Mouse (Mus musculus) limb, embryonic 10.5 days (tissue): ENCODE measurements around the gene Dync1h1. TPM values are rescaled to one million over a fixed set of nuclear protein-coding genes. Genes with fewer than 3 reads are reported as not detected.

Experiments used
- DNase-seq: peaks from one replicate; pipeline ENCODE4 v3.0.0-alpha.2; 2017; ENCODE audit warnings: low spot score
- H3K27ac ChIP-seq: fragments of 300-500 bp; sonication (generic); 2 replicates; pipeline ENCODE4 v1.5.1; 2016; ENCODE audit warnings: mild to moderate bottlenecking
- H3K27me3 ChIP-seq: fragments of 300-500 bp; sonication (generic); 2 replicates; pipeline ENCODE4 v1.6.1; 2016; ENCODE audit warnings: low read depth, mild to moderate bottlenecking; ENCODE audit not compliant: poor library complexity, severe bottlenecking
- H3K36me3 ChIP-seq: fragments of 300-500 bp; sonication (generic); 2 replicates; pipeline ENCODE4 v1.6.1; 2016; ENCODE audit warnings: mild to moderate bottlenecking, moderate library complexity
- H3K4me1 ChIP-seq: fragments of 300-500 bp; sonication (generic); 2 replicates; pipeline ENCODE4 v1.6.1; 2016
- H3K4me3 ChIP-seq: fragments of 300-500 bp; sonication (generic); 2 replicates; pipeline ENCODE4 v1.5.1; 2016; ENCODE audit warnings: mild to moderate bottlenecking, moderate library complexity
- H3K9me3 ChIP-seq: fragments of 300-500 bp; sonication (generic); replicated peaks from 2 replicates; pipeline ENCODE4 v1.6.1; 2016; ENCODE audit warnings: mild to moderate bottlenecking
- WGBS: fragments of 180-500 bp; shearing (Covaris S2); methylation state at CpG from one replicate; pipeline ENCODE4 v1.1.7; 2016; 5-methylcytosine and 5-hydroxymethylcytosine counted together
- polyA plus RNA-seq: library from polyadenylated mRNA; unstranded; fragments of >200 nt; fragmentation: Nextera tagmentation; extraction: Ambion mirVana; gene quantifications from 2 replicates; pipeline ENCODE4 v1.2.1, GENCODE M21; 2016

The Dync1h1 gene
- polyA plus RNA-seq, 1 experiment from 2014 or later = 63.3 TPM

DNA sequence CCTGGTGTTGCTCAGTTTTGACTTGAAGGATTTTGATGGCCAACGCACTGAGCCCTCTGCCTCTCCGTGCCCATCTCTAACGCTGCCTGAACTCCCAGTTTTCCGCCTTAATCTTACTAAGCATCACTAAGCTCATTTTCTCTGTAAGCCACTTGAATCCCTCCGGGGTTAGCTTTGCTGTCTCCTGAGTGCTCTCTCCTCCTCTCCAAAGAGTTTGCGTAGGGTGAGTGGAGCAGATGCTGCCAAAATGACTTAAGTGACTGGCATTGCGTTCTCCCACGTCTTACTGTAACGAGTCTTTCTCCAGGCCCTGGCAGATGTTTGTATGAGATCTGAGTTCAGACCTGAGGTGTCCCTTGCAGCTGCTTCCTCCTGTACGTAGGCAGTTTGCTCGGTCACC is 28.8 kb downstream of the Dync1h1 start:
- Histone ChIP-seq H3K36me3 (peaks cover 100% of the 10 kb centered on the region), H3K4me1 (no peaks in the 10 kb centered on the region), H3K27ac (no peak overlapping the region), H3K9me3 (no peaks in the 10 kb centered on the region), H3K4me3 (no peak overlapping the region), H3K27me3 (no peaks in the 10 kb centered on the region)
- 95% methylated on average over 11 of the region's 11 CpGs for WGBS
- DNase-seq = no peak

DNA sequence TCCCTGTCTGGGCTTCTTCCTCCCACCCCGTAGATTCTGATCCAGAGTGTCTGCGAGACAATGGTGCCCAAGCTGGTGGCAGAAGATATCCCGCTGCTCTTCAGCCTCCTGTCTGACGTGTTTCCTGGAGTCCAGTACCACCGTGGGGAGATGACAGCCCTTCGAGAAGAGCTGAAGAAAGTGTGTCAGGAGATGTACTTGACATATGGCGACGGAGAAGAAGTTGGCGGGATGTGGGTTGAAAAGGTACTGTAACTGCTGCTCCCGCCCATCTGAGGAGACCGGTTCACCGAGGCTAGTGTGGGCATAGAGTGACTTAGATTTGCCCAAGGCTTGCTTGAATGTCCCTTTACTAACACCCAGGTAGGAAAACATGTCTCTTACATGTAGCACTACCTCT is 35.0 kb downstream of the Dync1h1 start:
- no peaks in the 10 kb centered on the region for H3K4me1 ChIP-seq
- H3K9me3 ChIP-seq = no peaks in the 10 kb centered on the region
- no peak for DNase-seq
- H3K36me3 ChIP-seq = peaks cover 100% of the 10 kb centered on the region
- no peak overlapping the region for H3K4me3 ChIP-seq
- no peak overlapping the region for H3K27ac ChIP-seq
- 96% methylated on average over 12 of the region's 12 CpGs for WGBS
- H3K27me3 ChIP-seq = no peaks in the 10 kb centered on the region

DNA sequence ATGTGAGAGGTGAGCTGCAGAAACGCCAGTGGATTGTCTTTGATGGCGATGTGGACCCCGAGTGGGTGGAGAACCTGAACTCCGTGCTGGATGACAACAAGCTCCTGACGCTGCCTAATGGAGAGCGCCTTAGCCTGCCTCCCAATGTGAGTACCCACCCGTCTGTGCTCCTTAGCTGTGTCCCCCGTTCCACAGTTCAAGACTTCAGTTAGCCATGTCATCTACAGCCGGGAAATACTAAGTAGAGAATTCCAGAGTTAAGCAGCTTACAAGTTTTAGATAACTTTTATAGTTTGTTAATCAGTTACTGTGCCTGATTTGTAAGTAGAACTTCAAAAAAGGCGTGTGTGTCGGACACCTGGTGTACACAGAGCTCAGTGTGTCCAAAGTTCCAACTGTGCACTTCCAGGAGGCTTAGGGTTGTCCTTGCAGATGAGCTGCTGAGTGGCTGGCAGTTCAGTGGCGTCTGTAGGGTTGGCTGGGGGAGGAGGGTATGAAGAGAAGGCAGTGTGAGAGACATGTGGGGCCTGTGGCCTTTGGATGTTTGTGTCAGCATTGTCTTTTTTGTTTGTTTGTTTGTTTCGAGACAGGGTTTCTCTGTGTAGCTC is 36.4 kb downstream of the Dync1h1 start:
- Histone ChIP-seq H3K27me3 (no peaks in the 10 kb centered on the region), H3K4me1 (no peaks in the 10 kb centered on the region), H3K36me3 (peaks cover 100% of the 10 kb centered on the region), H3K9me3 (no peaks in the 10 kb centered on the region), H3K27ac (no peak overlapping the region), H3K4me3 (no peak overlapping the region)
- no peak for DNase-seq
- WGBS = 94% methylated on average over 13 of the region's 13 CpGs

DNA sequence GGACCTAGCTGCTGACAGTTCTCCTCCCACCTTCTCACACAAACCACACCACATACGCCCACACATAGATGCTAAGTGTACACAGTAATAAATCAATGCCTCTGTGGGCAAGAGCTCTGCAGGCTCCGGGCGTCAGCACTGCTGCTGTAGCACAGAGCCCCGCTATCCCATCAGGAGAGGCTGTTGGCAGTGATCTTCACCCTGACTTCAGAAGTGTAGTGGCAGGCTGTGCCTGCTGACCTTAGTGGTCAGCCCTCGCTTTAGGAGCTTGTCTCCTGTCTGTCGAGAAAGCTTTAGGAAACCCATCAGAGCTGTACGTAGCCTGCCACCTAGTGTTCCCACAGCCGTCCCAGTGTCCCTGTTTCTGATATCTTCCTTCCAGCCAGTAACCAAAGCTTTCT is 49.0 kb downstream of the Dync1h1 start:
- no peak for DNase-seq
- no peaks in the 10 kb centered on the region for H3K9me3 ChIP-seq
- H3K27me3 ChIP-seq = no peaks in the 10 kb centered on the region
- no peak overlapping the region for H3K4me3 ChIP-seq
- H3K4me1 ChIP-seq = no peaks in the 10 kb centered on the region
- peaks cover 99% of the 10 kb centered on the region for H3K36me3 ChIP-seq
- no peak overlapping the region for H3K27ac ChIP-seq
- WGBS = 79% methylated on average over 8 of the region's 8 CpGs

DNA sequence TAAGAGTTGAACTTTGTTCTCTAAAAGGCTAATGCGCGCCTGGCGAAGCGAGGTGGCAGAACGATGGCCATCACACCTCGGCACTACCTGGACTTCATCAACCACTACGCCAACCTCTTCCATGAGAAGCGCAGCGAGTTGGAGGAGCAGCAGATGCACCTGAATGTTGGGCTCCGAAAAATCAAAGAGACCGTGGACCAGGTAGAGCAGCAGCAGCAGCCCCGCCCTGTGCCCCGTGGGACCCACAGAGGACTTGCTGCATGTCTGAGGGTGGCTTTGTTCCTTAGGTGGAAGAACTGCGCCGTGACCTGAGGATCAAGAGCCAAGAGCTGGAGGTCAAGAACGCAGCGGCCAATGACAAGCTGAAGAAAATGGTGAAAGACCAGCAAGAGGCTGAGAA is 50.2 kb downstream of the Dync1h1 start:
- Histone ChIP-seq H3K36me3 (peaks cover 99% of the 10 kb centered on the region), H3K9me3 (no peaks in the 10 kb centered on the region), H3K4me1 (no peaks in the 10 kb centered on the region), H3K27ac (no peak overlapping the region), H3K4me3 (no peak overlapping the region), H3K27me3 (no peaks in the 10 kb centered on the region)
- WGBS = 97% methylated on average over 17 of the region's 17 CpGs
- no peak for DNase-seq

DNA sequence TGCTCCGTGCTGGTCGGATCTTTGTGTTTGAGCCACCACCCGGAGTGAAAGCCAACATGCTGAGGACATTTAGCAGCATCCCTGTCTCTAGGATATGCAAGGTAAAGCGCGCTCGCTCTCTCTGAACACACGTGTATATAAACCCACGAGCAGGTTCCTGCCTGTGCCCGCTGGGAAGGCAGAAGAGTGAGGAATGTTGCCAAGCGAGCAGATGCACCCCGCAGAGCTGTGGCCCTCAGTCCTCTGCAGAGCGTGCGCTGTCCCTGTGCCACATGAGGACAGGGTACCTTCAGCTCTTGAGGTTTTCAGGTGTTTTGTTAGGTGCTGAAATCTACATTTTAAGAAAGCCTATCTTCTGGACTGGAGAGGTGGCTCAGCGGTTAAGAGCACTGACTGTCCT is 60.5 kb downstream of the Dync1h1 start:
- H3K4me1 ChIP-seq = no peaks in the 10 kb centered on the region
- H3K36me3 ChIP-seq = peaks cover 100% of the 10 kb centered on the region
- 94% methylated on average over 14 of the region's 14 CpGs for WGBS
- no peak overlapping the region for H3K27ac ChIP-seq
- H3K4me3 ChIP-seq = no peak overlapping the region
- no peak for DNase-seq
- H3K27me3 ChIP-seq = no peaks in the 10 kb centered on the region
- H3K9me3 ChIP-seq = no peaks in the 10 kb centered on the region

DNA sequence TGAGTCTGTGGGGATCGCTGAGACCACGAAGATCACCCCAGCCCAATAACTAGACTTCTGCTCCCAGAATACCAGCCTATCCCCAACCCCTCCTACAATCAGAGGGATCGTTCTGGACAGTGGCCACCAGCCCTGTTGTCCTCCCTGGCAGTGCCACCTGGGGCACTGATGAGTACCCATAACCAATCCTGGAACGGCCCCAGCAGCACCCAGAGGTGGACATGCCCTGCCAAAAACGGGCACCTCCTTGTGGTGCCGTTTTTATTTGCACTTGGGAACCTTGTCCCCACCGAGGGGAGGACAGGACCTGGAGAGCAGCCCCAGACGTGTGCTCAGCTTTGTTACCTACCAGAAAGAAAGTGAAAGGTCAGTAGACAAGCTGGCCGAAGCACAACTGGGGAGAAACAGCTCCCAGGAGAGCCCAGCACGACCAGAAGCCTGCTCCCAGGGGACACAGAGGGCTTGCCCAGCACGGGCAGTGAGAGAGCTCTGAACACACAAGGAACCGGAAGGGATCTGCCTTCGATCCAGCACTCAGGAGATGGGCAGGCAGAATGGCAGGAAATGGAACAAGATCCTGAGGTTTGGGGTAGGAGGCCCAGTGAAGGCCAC is 66.3 kb downstream of the Dync1h1 start:
- H3K36me3 ChIP-seq = peaks cover 84% of the 10 kb centered on the region
- H3K4me1 ChIP-seq = no peaks in the 10 kb centered on the region
- WGBS = 94% methylated on average over 13 of the region's 13 CpGs
- no peaks in the 10 kb centered on the region for H3K27me3 ChIP-seq
- H3K4me3 ChIP-seq = no peak overlapping the region
- no peaks in the 10 kb centered on the region for H3K9me3 ChIP-seq
- DNase-seq = no peak
- H3K27ac ChIP-seq = no peak overlapping the region

DNA sequence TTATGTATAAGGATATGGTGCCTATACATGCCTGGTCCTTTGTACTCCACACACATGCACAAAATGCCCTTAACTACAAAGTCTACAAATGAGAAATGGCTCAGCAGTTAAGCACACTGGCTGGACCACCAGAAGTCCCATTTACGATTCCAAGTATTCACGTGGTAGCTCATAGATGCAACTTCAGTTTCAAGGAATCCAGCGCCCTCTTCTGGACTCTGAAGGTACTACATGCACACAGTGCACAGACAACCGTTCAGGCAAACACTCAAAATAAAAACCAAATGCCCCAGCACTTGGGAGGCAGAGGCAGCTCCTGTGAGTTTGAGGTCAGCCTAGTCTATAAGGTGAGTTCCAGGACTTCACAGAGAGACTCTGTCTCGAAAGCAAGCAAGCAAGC is 73.0 kb downstream of the Dync1h1 start:
- WGBS = 55% methylated on average over 5 of the region's 5 CpGs
- Histone ChIP-seq H3K27me3 (no peaks in the 10 kb centered on the region), H3K4me1 (peaks cover 3% of the 10 kb centered on the region; the same call in 1 of the 2 replicates), H3K36me3 (peaks cover 17% of the 10 kb centered on the region), H3K4me3 (no peak overlapping the region), H3K9me3 (no peaks in the 10 kb centered on the region), H3K27ac (no peak overlapping the region)
- no peak for DNase-seq

DNA sequence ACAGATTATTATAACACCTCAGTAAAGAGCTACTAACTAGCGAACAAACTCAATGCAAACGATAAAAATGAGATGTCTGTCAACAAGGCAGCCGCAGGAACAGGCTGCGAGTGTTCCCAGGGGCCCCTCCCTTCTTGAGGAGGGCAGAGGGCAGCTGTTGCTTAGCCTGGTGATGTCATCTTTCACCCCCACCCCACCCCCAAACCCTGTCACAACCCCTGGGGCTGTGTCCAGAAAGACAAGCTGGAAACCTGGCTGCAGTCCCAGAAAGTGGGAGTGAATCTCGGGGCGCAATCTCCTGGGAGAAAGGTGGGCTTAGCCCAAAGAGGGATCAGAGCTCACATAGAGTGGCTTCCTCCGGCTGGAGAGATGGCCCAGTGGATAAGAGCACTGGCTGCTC is 79.9 kb downstream of the Dync1h1 start:
- H3K4me1 ChIP-seq = peaks cover 6% of the 10 kb centered on the region; the same call in 1 of the 2 replicates
- H3K4me3 ChIP-seq = no peak overlapping the region
- no peak overlapping the region for H3K27ac ChIP-seq
- H3K27me3 ChIP-seq = no peaks in the 10 kb centered on the region
- H3K9me3 ChIP-seq = no peaks in the 10 kb centered on the region
- no peak for DNase-seq
- H3K36me3 ChIP-seq = peaks cover 6% of the 10 kb centered on the region
- 66% methylated on average over 7 of the region's 7 CpGs for WGBS

DNA sequence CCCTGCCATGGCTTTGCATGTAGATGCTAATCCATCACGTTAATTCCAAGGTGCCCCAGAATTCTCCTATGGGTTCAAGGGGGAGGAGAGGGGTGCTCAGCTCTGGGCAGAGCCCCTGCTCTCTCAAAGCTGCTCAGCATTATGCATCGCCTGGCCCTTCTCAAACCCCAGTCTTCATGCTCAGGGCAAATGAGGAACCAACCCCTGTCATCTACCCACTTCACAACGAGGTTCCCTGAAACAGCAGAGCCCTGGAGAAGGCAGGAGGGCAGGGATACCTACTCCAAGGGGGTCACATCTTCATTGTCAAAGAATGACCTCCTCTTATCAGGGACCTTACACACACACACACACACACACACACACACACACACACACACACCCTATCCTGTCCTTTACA is 80.6 kb downstream of the Dync1h1 start:
- no peak overlapping the region for H3K27ac ChIP-seq
- peaks cover 13% of the 10 kb centered on the region for H3K36me3 ChIP-seq
- no peak overlapping the region for H3K4me3 ChIP-seq
- 67% methylated on average over 3 of the region's 3 CpGs for WGBS
- H3K4me1 ChIP-seq = peaks cover 6% of the 10 kb centered on the region; the same call in 1 of the 2 replicates
- no peaks in the 10 kb centered on the region for H3K9me3 ChIP-seq
- no peak for DNase-seq
- no peaks in the 10 kb centered on the region for H3K27me3 ChIP-seq

DNA sequence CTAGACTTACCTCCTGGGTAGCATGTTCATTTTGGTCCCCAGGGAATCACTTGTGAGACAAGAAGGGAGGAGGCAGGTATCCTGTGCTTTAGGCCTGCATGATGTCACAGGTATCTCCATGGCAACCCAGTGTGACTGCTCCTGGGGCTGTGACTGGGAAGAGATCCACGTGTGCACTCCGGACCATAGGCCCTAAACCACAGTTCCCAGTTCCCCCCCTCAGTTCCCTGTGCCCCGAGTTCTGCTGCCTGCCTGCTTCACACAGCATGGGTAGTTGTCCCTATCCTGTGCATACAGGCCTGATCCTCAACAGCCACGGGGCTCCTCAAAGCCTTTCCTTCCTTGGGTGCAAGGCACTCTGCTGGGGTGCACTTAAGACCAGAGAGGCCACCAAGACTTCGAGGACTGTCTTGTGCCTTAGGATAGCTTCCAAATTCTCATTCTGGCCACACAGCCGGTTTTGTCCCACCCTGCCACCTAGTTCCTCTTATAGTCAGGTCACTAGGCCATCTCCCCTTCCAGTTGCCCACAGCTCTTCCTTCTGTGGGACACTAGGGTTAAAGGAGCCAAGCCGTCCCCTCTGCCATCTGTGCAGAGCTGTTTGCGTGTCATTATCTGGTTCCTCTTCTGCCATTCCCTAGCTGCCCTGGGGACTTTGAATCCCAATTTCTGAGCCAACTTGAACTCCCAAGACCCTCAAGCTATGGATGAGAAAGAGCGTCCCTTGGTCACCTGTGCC is 81.5 kb downstream of the Dync1h1 start, which contains the start of gene 1700001K19Rik:
TSS of gene 1700001K19Rik (minus strand) at position 59 of the 739 bp plus-strand sequence.
- WGBS = 83% methylated on average over 9 of the region's 9 CpGs
- H3K4me3 ChIP-seq = no peak within 1 kb of the TSS

DNA sequence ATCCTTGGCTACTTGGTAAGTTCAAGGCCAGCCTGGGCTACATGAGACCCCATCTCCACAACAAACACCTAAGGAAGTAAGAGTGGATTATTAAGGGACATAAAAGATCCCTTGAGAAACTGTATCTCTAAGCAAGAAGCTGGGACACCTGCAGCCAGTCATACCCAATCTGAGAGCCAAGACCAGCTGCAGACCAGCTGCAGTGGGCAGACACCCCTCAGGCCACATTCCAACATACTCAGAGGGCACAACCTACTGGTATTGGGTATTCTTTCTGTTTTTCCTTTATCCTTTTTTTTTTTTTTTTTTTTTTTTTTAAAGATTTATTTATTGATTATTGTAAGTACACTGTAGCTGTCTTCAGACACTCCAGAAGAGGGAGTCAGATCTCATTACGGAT is 82.3 kb downstream of the Dync1h1 start:
- Histone ChIP-seq H3K4me1 (peaks cover 4% of the 10 kb centered on the region; the same call in 1 of the 2 replicates), H3K27ac (no peak overlapping the region), H3K9me3 (no peaks in the 10 kb centered on the region), H3K27me3 (no peaks in the 10 kb centered on the region), H3K36me3 (peaks cover 30% of the 10 kb centered on the region), H3K4me3 (no peak overlapping the region)
- no peak for DNase-seq
- no CpG with 5 or more reads among the region's 1 CpGs for WGBS

More for the DNA sequence above, 81.5 kb downstream of the Dync1h1 start, which contains the start of gene 1700001K19Rik:
- H3K27ac ChIP-seq = no peak within 1 kb of the TSS
- H3K36me3 ChIP-seq = peaks cover 22% of the 10 kb centered on the region
- H3K27me3 ChIP-seq = no peaks in the 10 kb centered on the region
- DNase-seq = no peak
- peaks cover 6% of the 10 kb centered on the region; the same call in 1 of the 2 replicates for H3K4me1 ChIP-seq
- no peaks in the 10 kb centered on the region for H3K9me3 ChIP-seq
